Mouse (Mus musculus) adrenal gland, postnatal 36 days (tissue): Measurements from ENCODE around the gene Gata5. TPM values are rescaled to one million over a fixed set of nuclear protein-coding genes. Genes with fewer than 3 reads are reported as not detected.

Experiments
- total RNA-seq, 2 experiments: library from RNA; stranded (reverse); gene quantifications; 2 replicates each; pipeline ENCODE4 v1.2.3; 2021

Gene Gata5
- total RNA-seq, 2 experiments from 2014 or later: 0.10 TPM; not detected in 1

Other genes starting within 250 kb of the Gata5 start
- under 1 TPM in 1 of 2 experiments, not detected in 1; 0.13 TPM for gene Hrh3, start 230.2 kb downstream of the Gata5 start, total RNA-seq
- gene Osbpl2, start 215.4 kb downstream of the Gata5 start, total RNA-seq: 10 to 100 TPM; 37.8 to 44.3 TPM
- 100 to 1,000 TPM; 148 to 182 TPM for gene Adrm1, start 163.2 kb downstream of the Gata5 start, total RNA-seq
- 10 to 100 TPM; 25.7 to 74.5 TPM for gene Lama5, start 108.8 kb downstream of the Gata5 start, total RNA-seq
- gene Rps21, start 77.3 kb downstream of the Gata5 start, total RNA-seq: 100 to 1,000 TPM; 736 to 838 TPM
- gene Cables2, start 61.2 kb downstream of the Gata5 start, total RNA-seq: 10 to 100 TPM; 14.0 to 14.2 TPM
- not detected for gene Rbbp8nl, start 44.8 kb downstream of the Gata5 start, total RNA-seq
- 1 to 10 TPM in 1 of 2 experiments, under 1 TPM in 1; 0.70 to 1.5 TPM for gene Slco4a1, start 121.5 kb upstream of the Gata5 start, total RNA-seq
- gene Ntsr1, start 165.3 kb upstream of the Gata5 start, total RNA-seq: not detected
- 10 to 100 TPM; 16.6 to 17.5 TPM for gene Mrgbp, start 246.6 kb upstream of the Gata5 start, total RNA-seq